Mouse (Mus musculus) B cell, adult 2 months (primary cell): ENCODE measurements around the gene Wdfy3.

Experiments
- DNase-seq, 2 experiments: peaks; one replicate each; pipeline ENCODE4 v3.0.0; 2022

Gene Wdfy3

GRCm38 (mm10) chr5:101996036-101996735, 73.5 kb downstream of the Wdfy3 start:
- DNase-seq: no peak

GRCm38 (mm10) chr5:101995451-101995995, 74.2 kb downstream of the Wdfy3 start:
- peak in 1 of 2 experiments; percentile 2 for DNase-seq

- no peak for DNase-seq
Measured at GRCm38 (mm10) chr5:101993996-101994395, 75.7 kb downstream of the Wdfy3 start.

- DNase-seq: no peak
Measured at GRCm38 (mm10) chr5:101992969-101993670, 76.6 kb downstream of the Wdfy3 start.

DNA sequence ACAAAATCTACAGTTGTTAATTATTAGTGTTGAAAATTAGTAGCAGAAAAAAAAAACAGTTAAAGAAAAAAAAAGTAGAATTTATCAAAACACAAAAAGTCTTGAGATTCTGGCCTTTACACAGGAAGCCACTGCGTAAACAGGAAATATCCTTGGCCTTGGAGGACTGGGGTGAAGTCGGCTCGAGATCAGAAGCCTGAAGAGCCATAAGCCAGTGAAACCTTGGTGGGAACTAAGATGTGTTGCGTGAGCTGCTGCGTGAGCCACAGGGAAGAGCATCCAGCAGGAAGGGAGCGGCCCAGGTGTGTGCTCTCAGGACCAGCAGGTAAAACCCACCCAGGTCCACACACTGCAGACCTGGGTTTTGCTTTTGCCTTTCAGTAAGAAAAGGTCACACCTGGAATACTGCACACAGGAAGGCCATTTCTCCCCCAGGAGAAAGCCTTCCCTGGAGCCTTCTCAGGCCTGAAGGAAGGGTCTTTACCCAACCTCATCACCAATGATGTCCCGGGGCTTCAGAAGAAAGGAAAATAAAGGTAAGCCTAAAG, 79.3 kb downstream of the Wdfy3 start:
- no peak for DNase-seq

DNA sequence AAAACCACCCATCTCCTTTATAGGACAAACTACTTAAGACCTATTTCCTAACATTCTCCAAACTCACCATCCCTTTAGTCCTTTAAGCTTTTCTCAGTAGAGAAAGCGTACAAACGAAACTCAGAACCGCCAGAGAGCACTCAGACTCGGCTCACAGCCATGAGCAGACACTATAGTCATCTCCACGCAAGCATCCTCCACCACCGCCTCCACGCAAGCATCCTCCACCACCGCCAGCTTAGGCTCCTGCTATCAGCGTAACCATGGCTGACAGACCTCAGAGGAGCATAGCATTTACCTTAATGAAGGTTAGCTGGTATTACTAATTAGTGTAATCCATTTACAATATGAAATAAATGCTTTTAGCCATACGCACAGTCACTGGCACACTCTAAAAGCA, 81.2 kb downstream of the Wdfy3 start:
- DNase-seq: no peak

GRCm38 (mm10) chr5:101986694-101987093, 83.0 kb downstream of the Wdfy3 start:
- no peak for DNase-seq

DNA sequence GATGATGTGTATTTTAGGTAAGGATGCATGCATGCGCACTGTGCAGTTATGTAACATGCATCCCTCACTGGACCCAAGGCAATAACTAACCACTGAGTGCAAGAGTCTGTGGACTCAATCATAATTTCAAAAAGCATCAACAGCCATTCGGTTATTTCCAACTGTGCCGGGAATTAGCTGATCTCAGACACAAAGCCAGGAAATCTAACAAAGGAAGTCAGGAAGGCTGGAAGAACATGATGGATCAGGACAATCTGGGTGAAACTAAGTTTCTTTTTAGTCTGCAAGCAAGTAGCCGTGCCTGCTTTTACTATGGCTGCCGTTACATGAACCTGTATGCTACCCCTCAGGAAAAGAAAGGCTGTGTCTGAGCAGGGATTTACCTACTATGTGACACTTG, 87.5 kb downstream of the Wdfy3 start:
- DNase-seq: no peak

- no peak for DNase-seq
Measured at GRCm38 (mm10) chr5:101979594-101979993, 90.1 kb downstream of the Wdfy3 start.

DNA sequence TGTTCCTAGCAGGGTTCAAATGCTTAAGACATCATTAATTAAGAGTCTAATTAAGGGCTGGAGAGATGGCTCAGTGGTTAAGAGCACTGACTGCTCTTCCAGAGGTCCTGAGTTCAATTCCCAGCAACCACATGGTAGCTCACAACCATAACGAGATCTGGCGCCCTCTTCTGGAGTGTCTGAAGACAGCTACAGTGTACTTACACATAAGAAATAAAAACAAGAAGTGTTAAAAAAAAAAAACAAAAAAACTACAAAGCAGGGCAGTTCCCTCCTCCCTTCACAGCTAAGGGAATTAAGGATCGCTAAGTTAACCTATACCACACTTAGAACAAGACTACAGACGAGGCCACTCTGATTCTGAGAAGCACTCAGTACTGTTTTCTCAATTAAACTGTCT, 97.1 kb downstream of the Wdfy3 start:
- peak; percentile 13 to 15 for DNase-seq

GRCm38 (mm10) chr5:101968153-101968851, 101.4 kb downstream of the Wdfy3 start:
- peak; percentile 24 to 26 for DNase-seq

GRCm38 (mm10) chr5:101967832-101968152, 101.9 kb downstream of the Wdfy3 start:
- DNase-seq: no peak

DNA sequence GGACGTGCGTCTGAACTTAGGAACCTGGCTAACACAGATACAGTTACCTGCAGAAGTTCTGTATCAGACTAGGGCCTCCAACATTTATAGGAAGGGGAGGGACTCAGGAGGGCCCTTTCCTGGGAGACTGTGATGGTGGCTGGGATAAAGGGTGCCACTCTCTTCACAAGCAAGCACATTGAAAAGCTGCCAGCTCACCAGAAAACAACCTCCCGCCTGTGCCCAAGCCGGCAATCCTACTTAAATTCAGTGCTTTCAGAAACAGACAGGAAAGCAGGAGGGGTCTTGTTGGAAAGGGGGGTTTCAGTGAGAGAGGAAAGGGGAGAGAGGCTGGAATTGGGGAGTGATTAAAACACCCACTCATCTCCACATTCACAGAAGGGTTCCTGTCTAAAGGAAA, 106.9 kb downstream of the Wdfy3 start:
- DNase-seq: no peak

DNA sequence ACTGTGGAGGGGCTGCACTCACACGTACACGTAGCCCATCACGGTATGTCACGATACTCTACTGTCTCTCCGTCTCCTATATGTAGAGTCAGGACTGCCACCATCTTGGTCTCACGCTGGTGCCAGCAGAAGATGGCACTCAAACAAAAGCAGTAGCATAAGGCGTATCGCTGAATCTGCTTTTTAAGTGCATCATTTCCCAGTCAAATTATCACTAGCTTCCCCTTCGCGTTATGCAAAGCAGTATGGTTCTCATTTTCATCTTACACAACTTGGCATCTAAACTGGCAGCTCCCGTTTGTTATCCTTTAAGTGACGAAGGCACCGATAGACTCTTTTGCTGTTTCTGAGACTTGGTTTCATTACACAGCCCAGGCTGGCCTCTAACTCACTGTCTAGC, 110.4 kb downstream of the Wdfy3 start:
- DNase-seq: no peak

DNA sequence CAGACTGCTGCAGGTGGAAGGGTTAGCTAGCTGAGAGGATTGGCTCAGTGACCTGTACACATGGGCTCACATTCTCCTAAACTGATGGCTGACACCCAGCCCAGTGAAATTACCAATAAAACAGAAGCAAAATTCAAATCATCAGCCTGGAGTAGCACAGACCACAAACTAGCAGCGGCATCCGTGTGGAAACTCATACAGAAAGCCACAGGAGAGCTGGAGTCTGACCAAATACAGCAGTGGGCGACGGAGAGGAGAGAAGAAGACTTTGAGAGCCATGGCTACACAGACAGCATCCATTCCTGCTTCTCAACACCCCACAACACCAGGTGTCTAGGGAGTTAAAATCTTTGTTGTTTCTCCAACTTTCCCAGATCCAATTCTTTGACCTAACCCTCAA, 110.8 kb downstream of the Wdfy3 start:
- DNase-seq: no peak

DNA sequence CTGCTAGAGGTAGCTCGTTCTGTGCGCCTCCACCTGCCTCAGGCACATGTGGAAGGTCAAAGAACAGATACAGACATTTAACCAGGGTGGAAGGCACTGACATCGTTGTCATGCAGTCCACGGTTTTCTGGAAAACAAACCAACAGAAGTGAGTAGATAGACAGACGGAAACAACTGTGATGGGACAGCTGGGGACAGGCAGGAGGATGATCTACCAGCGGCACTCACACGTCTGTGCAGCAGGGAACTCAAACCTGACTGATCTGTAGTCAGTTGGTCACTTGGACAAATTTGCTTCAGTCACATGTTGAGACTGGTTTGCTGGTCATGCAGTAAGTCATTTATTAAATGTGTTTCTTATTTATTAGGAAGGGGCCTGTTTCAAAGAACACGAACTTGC, 112.3 kb downstream of the Wdfy3 start:
- DNase-seq: no peak

- DNase-seq: no peak
Measured at GRCm38 (mm10) chr5:101954393-101955340, 115.1 kb downstream of the Wdfy3 start.

- DNase-seq: no peak
Measured at GRCm38 (mm10) chr5:101951918-101952317, 117.8 kb downstream of the Wdfy3 start.

DNA sequence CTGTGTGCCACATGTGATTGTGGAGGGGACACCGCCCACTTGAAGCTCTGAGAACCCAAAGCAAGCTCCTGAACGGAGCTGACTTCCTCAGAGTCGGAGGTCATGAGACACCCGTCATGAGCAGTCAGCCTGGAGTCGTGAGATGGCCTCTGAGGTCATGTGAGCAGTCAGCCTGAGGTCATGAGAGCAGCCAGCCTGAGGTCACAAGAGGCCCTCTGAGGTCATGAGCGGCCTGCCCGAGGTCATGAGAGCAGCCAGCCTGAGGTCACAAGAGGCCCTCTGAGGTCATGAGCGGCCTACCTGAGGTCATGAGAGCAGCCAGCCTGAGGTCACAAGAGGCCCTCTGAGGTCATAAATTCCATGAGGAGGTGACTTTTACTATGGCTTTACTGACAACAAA, 120.4 kb downstream of the Wdfy3 start:
- DNase-seq: no peak

DNA sequence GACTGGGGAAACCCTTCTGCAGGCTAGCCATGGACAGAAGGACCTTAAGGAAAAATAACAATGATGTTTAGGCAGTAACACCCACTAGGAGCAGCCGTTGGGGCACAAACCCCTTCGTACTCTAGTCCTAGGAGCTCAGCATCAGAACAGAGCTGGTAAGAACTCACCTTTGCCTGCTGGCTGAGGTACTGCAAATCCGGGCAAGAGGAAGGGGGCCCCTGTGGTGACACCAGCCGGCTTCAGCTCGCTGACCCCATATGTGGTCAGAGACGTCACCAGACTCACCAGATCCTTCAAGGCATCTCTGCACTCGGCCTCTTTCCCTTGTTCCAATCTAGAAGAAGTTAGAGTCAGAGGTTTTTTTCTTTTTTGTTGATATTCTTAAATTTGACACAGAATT, 121.1 kb downstream of the Wdfy3 start:
- no peak for DNase-seq

DNA sequence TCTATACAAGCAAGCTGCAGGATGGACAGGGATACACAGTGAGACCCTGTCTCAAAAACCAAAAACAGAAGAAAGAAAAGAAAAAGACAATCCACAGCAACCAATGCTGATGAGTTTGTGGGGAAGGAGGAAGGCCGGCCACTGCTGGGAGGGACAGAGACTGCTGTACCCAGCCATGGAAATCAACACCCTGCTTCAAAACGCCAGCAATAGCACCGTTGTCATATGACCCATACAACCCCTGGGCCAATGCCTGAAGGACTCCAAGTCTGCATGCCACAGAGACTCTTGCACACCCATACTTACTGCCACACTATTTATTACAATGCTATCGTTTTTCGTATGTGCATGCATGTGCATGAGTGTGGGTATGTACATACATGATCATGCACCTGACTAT, 124.0 kb downstream of the Wdfy3 start:
- no peak for DNase-seq

DNA sequence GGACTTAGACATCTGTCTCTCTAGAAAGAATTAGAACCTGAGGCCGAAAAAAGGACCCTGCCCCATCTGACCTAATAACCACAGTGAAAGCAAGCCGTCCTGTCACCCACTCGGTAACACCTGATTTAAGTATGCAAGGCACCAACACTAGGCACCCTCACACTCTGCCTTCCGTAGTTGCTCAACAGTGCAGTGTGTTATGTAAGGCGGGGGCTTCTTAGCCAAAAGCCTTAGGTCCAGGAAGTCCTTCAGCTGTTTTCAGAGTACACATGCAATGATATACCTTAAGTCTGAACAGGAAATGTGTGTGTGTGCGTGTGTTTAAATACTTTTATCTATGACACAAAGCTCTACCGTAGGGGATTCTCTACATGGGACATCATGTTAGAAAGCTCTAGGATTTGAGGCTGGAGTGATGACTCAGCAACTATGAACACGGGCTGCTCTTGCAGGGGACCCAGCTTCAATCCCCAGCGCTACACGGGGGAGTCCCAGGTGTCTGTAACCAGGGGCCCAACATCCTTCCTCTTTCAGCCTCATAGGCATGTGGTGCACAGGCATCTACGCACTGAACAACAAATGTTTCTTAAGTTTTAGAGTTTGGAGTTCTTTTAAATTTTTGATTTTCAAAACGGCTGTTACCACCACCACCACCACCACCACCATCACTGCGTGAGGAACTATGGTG, 131.7 kb downstream of the Wdfy3 start:
- DNase-seq: peak; percentile 36 to 43
